13 mouse cellular contexts compared by ENCODE assay signal in genomic region chr13:69631111-69631510, GRCm38 (mm10).
"Had no signal": no experiment of that assay in that cellular context is flagged by ENCODE, and none has a peak within 500 bp of the region (broad histone marks: within the 10 kb centered on the region; RNA-seq: fewer than 3 reads in every experiment).

No protein-coding gene starts in this region.

- ATAC-seq: midbrain, embryonic 15.5 days had no signal

- H3K4me2 ChIP-seq: lung, embryonic 14.5 days; midbrain, embryonic 12.5 days; midbrain, embryonic 15.5 days; neural tube, embryonic 12.5 days; stomach, embryonic 15.5 days had no signal

- H3K9ac ChIP-seq: lung, embryonic 14.5 days; midbrain, embryonic 12.5 days; midbrain, embryonic 15.5 days; neural tube, embryonic 12.5 days; stomach, embryonic 15.5 days had no signal

- DNase-seq: lung, embryonic 14.5 days; lung, postnatal 10 days; lung, postnatal 4 days; right cerebral cortex, postnatal 14 days; thymus, adult 2 months; thymus, postnatal 25 days; thymus, postnatal 4 days had no signal

- H3K4me1 ChIP-seq: midbrain, embryonic 10.5 days; midbrain, embryonic 12.5 days; midbrain, embryonic 15.5 days; neural tube, embryonic 12.5 days; stomach, embryonic 15.5 days had no signal

- H3K4me3 ChIP-seq: midbrain, embryonic 10.5 days; midbrain, embryonic 12.5 days; midbrain, embryonic 15.5 days; neural tube, embryonic 12.5 days; stomach, embryonic 15.5 days had no signal

- H3K27ac ChIP-seq: midbrain, embryonic 10.5 days; midbrain, embryonic 12.5 days; midbrain, embryonic 15.5 days; neural tube, embryonic 12.5 days; stomach, embryonic 15.5 days; stomach, postnatal 0 days had no signal

- H3K9me3 ChIP-seq: midbrain, embryonic 10.5 days; midbrain, embryonic 12.5 days; midbrain, embryonic 15.5 days; neural tube, embryonic 12.5 days; stomach, embryonic 15.5 days had no signal

- H3K27me3 ChIP-seq: midbrain, embryonic 12.5 days; midbrain, embryonic 15.5 days; neural tube, embryonic 12.5 days; stomach, embryonic 15.5 days had no signal
